Mouse (Mus musculus): ENCODE measurements around the gene Il11. TPM values are rescaled to one million over a fixed set of nuclear protein-coding genes. Genes with fewer than 3 reads are reported as not detected.

Gene Il11
- polyA plus RNA-seq, 1 experiment = not detected

DNA sequence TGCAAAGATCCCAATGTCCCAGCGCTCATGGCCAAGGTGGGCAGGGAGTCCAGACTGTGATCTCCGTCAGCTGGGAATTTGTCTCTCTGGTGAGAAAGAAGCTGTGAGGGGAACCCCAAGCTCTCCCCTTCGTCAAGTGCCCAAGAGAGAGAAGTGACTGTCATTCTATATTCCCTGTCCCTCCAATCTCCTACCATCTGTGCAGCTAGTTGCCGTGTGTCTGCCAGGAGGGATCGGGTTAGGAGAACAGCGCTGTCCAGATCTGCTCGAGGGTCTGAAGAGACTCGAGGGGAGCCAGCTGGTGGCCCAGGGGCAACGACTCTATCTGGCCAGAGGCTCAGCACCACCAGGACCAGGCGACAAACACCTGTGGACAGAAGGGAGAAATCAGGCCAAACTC lies 6.5 kb downstream of the Il11 start:
- 66% methylated on average over 10 of the region's 10 CpGs for WGBS
- no peak overlapping the region for H3K27ac ChIP-seq (ENCODE audit: insufficient read depth, low read depth, low read length)
- TF ChIP-seq CTCF (IDR thresholded peaks at IDR 0.05; ENCODE audit: insufficient read depth, low read depth, low read length) (no peak), POLR2A (IDR thresholded peaks at IDR 0.05; ENCODE audit: insufficient read depth, low read depth, low read length) (no peak)
- H3K4me1 ChIP-seq (ENCODE audit: control insufficient read depth, insufficient read depth, low read length) = no peaks in the 10 kb centered on the region; the same call in 1 of the 2 replicates
- no peak overlapping the region for H3K4me3 ChIP-seq (ENCODE audit: insufficient read depth, low read depth, low read length)

DNA sequence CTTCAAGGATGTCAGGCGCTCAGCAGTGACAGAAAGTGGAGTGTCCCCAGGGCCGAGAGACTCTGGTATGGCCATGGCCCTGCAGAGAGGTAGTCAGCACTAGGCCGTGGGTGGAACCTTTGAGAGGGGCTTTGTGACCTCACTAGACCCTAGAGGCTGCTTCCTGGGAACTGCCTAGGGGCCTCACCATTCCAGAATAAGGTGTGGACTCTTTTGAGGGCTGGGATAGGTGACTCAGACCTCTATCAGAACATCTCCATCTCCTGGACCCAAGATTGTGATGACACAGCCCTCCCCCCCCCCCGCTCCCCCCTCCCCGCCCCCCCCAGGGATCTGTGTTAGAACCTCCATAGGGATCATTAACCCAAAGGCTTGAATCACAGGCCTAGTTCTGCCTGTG lies 11.5 kb downstream of the Il11 start, which contains the start of gene Fam71e2:
Gene Fam71e2, minus strand, starts transcription at position 101 of the 400 bp plus-strand sequence.
- Histone ChIP-seq H3K4me3 (ENCODE audit: insufficient read depth, low read depth, low read length) (no peak within 1 kb of the TSS), H3K27ac (ENCODE audit: insufficient read depth, low read depth, low read length) (no peak within 1 kb of the TSS), H3K4me1 (ENCODE audit: control insufficient read depth, insufficient read depth, low read length) (no peaks in the 10 kb centered on the region)
- TF ChIP-seq CTCF (IDR thresholded peaks at IDR 0.05; ENCODE audit: insufficient read depth, low read depth, low read length) = no peak
- TF ChIP-seq POLR2A (IDR thresholded peaks at IDR 0.05; ENCODE audit: insufficient read depth, low read depth, low read length) = no peak
- WGBS = 77% methylated on average over 5 of the region's 5 CpGs

DNA sequence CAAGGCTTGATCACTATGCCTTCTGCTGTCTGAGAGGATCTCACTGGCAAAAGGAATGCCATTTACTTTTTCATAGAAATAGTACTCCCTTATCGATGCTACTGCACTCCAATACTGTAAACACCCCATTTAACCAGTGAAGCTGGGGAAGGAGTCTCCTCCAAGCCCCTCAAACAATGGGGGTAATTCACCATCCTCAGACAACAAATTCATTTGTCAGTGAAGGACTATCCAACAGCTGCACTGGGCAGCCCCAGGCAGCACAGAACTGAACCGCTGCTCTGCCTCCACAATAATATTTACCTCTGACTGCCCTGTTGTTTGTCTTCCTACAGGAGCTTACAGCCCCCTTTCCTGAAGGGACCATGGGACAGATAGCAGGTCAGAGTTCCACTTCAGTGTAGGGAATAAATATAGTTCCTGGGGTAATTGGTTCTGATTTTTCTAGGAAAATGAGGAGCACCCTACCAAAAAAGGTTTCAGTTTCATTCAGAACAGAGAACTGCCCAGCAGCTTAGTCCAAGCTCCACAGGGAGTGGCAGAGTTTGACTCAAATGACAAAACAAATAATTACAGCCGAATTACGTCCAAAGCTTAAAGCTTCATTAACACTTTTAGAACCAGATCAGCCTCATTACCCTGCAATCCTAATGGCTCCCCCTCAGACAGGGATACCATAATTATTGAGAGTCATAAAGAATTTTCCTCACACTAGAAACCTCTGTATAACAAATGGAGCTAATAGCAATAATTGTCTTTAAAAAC lies 17.5 kb downstream of the Il11 start:
- no peak for TF ChIP-seq POLR2A (IDR thresholded peaks at IDR 0.05; ENCODE audit: insufficient read depth, low read depth, low read length)
- no peak for TF ChIP-seq CTCF (IDR thresholded peaks at IDR 0.05; ENCODE audit: insufficient read depth, low read depth, low read length)
- H3K4me3 ChIP-seq (ENCODE audit: insufficient read depth, low read depth, low read length) = no peak overlapping the region
- no peaks in the 10 kb centered on the region for H3K4me1 ChIP-seq (ENCODE audit: control insufficient read depth, insufficient read depth, low read length)
- 13% methylated on average over 4 of the region's 4 CpGs for WGBS
- H3K27ac ChIP-seq (ENCODE audit: insufficient read depth, low read depth, low read length) = no peak overlapping the region

DNA sequence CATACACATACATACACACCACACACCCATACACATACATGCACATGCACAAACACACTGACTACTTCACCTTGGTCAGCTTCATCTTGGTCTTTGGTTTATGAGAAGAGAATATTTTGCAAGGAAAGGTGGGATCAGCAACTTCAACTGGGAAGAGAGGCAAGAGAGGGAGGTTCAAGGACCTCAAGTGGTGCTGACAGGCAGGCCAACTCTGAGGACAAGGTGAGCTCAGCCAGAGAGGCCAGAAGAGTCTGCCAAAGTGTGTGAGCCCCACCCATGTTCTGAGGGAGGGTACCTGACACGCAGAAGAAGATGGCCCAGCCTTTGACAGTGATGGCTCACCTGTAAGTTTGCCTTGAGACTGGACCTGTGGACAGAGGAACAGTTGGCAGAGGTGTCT lies 23.0 kb downstream of the Il11 start:
- 48% methylated on average over 1 of the region's 1 CpGs for WGBS
- no peaks in the 10 kb centered on the region for H3K4me1 ChIP-seq (ENCODE audit: control insufficient read depth, insufficient read depth, low read length)
- TF ChIP-seq CTCF (IDR thresholded peaks at IDR 0.05; ENCODE audit: insufficient read depth, low read depth, low read length) = no peak
- no peak for TF ChIP-seq POLR2A (IDR thresholded peaks at IDR 0.05; ENCODE audit: insufficient read depth, low read depth, low read length)

DNA sequence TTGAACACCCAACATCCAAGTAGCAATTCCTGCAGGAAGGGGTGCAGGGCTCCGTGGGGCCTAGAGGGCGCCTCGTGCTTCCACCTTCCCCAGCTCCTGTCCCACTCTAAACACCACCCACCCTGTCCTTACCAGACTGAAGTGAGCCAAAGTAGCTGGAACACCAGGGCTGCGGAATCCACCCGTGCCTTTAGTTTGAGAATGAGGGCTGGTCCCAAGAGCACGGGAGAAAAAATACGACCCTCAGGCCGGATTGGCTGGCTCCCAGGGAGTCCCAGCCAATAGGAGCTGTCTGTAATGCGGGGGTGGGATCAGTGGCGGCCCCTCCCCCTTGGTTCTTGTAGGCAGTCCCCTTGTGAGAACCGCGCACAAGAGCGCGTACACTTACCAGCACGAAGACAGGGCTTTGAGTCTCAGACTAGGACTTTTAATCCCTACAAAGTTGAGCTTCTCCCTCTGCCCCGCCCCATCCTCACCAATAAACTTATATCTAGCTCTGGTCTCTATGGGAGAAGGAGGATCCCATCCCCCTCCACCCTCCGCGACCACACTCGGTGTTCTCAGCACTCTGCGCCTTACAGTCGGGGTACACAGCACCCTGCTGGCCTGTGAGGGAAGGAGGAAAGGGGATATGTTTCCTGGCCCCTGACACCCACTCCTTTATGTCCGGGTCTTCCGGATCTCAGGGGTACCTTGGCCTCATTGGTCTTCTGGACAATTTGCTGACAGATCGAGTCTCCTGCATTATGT lies 29.7 kb downstream of the Il11 start, which contains the start of gene Cox6b2:
Gene Cox6b2, minus strand, starts transcription at position 274 of the 750 bp plus-strand sequence.
- peaks cover 19% of the 10 kb centered on the region for H3K4me1 ChIP-seq (ENCODE audit: control insufficient read depth, insufficient read depth, low read length)
- H3K4me3 ChIP-seq (ENCODE audit: insufficient read depth, low read depth, low read length) = peak within 1 kb of the TSS; percentile 14
- TF ChIP-seq POLR2A (IDR thresholded peaks at IDR 0.05; ENCODE audit: insufficient read depth, low read depth, low read length) (no peak), CTCF (IDR thresholded peaks at IDR 0.05; ENCODE audit: insufficient read depth, low read depth, low read length) (no peak)
- no peak within 1 kb of the TSS for H3K27ac ChIP-seq (ENCODE audit: insufficient read depth, low read depth, low read length)
- 6% methylated on average over 24 of the region's 24 CpGs for WGBS

More for the DNA sequence above, 23.0 kb downstream of the Il11 start:
- Histone ChIP-seq H3K4me3 (ENCODE audit: insufficient read depth, low read depth, low read length) (no peak overlapping the region), H3K27ac (ENCODE audit: insufficient read depth, low read depth, low read length) (no peak overlapping the region)

DNA sequence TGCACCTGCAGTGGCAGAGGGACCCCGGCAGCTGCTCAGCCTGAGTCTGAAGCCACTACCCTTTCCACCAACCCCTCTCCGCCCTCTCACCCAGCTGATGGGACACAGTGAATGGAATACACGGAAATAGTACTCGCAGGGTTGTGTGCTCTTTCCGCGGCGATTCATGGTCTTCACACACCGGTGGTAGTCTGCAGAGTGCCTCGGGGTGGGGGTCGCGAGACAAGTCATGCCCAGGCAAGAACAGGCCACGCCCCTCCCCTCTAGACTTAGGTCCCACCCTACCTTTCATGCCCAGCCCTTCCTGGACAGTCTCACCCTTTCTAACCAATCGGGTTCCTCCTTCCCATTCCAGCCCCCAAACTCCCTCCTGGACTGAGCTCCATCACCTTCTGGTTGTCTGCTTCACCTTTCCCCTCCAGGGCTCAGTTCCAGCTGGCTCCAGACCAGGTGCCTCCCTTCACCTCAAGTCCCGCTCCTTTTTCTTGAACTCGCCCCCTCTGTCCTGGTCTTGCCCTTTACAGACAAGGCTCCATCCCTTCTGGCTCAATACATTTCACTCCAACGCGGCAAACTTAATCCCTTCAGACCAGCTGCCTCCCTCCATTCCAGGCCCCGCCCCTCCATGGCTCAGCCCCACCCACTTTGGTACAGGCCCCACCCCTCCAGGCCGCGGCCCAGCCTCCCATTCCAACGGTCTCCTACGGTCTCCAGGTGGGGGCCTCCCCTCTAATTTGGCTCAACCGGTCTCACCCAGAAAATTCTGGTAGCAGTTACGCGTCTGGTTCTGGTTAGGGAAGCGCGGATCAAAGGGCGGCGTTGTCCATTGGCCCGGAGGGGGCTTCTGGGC lies 30.5 kb downstream of the Il11 start:
- Histone ChIP-seq H3K4me1 (ENCODE audit: control insufficient read depth, insufficient read depth, low read length) (peaks cover 19% of the 10 kb centered on the region), H3K27ac (ENCODE audit: insufficient read depth, low read depth, low read length) (no peak overlapping the region), H3K4me3 (ENCODE audit: insufficient read depth, low read depth, low read length) (peak overlapping the region; percentile 14)
- 1% methylated on average over 30 of the region's 30 CpGs for WGBS
- TF ChIP-seq POLR2A (IDR thresholded peaks at IDR 0.05; ENCODE audit: insufficient read depth, low read depth, low read length) (no peak), CTCF (IDR thresholded peaks at IDR 0.05; ENCODE audit: insufficient read depth, low read depth, low read length) (no peak)

DNA sequence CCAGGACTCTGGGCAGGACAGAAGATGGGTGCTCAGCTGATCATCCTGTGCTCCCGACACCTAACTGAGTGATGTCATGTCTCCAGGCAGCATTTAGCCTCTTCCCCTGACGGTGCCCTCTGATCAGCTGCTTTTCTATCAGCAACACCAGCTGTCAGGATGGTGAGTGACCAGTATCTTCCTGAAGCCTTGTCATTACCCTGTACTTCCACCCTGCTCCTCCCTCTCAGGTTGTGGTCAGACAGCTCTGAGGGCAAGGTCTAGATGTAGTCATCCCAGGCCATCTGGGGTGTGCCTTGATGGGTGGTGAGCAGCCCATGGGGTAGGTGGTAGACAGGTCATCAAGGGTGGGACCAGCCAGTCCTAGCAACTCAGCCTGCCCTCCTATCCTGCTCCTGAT lies 33.5 kb downstream of the Il11 start:
- WGBS = 83% methylated on average over 2 of the region's 2 CpGs
- TF ChIP-seq CTCF (IDR thresholded peaks at IDR 0.05; ENCODE audit: insufficient read depth, low read depth, low read length) = no peak
- Histone ChIP-seq H3K4me3 (ENCODE audit: insufficient read depth, low read depth, low read length) (no peak overlapping the region), H3K27ac (ENCODE audit: insufficient read depth, low read depth, low read length) (no peak overlapping the region), H3K4me1 (ENCODE audit: control insufficient read depth, insufficient read depth, low read length) (peaks cover 19% of the 10 kb centered on the region)

DNA sequence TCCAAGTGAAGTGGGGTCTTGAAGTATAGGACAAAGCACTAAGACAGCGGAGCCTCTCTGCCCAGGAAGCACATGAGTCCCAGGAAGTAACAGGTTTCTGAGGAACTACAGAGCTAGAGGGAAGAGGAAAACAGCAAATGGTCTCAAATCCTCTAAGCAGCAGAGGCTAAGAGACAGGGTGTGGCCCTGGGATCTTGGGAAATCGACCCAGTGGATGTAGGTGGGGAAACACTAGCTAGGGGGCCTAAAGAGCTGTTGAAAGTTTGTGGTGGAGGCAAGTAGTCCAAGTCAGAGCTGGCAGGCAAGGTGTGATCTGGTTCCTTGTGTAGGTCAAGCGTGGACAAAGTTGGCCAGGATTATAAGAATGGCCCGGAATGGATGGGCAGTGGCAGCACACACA lies 34.3 kb downstream of the Il11 start:
- Histone ChIP-seq H3K27ac (ENCODE audit: insufficient read depth, low read depth, low read length) (no peak overlapping the region), H3K4me3 (ENCODE audit: insufficient read depth, low read depth, low read length) (no peak overlapping the region), H3K4me1 (ENCODE audit: control insufficient read depth, insufficient read depth, low read length) (peaks cover 19% of the 10 kb centered on the region)
- WGBS = 80% methylated on average over 4 of the region's 4 CpGs
- TF ChIP-seq CTCF (IDR thresholded peaks at IDR 0.05; ENCODE audit: insufficient read depth, low read depth, low read length) = no peak
- TF ChIP-seq POLR2A (IDR thresholded peaks at IDR 0.05; ENCODE audit: insufficient read depth, low read depth, low read length) = no peak
